In the genomic region with DNA sequence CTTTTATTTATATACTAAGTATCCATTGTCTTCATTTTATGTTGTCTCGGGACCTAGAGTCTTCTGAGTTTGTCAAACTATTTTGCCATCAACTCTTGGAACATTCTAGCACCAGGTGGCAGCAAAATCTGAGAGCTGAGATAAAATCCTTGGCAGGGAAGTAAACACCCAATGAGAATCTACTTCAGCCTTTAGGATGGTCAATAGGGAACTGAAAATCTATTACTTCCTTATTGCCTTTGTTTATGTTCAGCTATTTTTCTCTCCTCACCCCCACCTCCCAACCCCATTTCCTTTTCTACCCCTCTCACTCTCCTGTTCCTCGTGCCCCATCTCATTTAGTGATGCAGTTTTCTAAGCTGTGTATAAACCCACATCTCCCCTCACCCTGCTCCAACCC, we compare ENCODE assay signal across 19 mouse cellular contexts. TPM values are rescaled to one million over a fixed set of nuclear protein-coding genes. Genes with fewer than 3 reads are reported as not detected.
DNase-seq lines count a peak whose midpoint lies in the region; ATAC-seq and TF ChIP-seq lines count a peak whose summit lies in the region.
"Had no signal": no experiment of that assay in that cellular context is flagged by ENCODE, and none has a peak within 500 bp of the region (broad histone marks: within the 10 kb centered on the region; RNA-seq: fewer than 3 reads in every experiment).

No protein-coding gene starts in this region.

- no peak overlapping the region for H3K4me3 ChIP-seq in kidney, adult 2 months (ENCODE audit: insufficient read depth, low read depth, low read length)
- H3K4me3 ChIP-seq in midbrain, postnatal 0 days (ENCODE audit: low read depth, low read length): no peak overlapping the region
- no peak overlapping the region for H3K4me3 ChIP-seq in midbrain, embryonic 10.5 days
- H3K4me3 ChIP-seq: forebrain, embryonic 13.5 days; heart, embryonic 12.5 days; hindbrain, embryonic 10.5 days; midbrain, embryonic 15.5 days; neural tube, embryonic 12.5 days had no signal

- no peak overlapping the region for H3K4me2 ChIP-seq in midbrain, postnatal 0 days (ENCODE audit: low read depth, low read length, poor library complexity, severe bottlenecking)
- H3K4me2 ChIP-seq: forebrain, embryonic 13.5 days; heart, embryonic 12.5 days; midbrain, embryonic 15.5 days; neural tube, embryonic 12.5 days had no signal

- no peaks in the 10 kb centered on the region; the same call in 1 of the 2 replicates for H3K27me3 ChIP-seq in kidney, adult 2 months (replicated peaks; ENCODE audit: control insufficient read depth, insufficient read depth, low read length)
- H3K27me3 ChIP-seq in midbrain, postnatal 0 days (ENCODE audit: insufficient read depth, low read length): no peaks in the 10 kb centered on the region
- no peaks in the 10 kb centered on the region for H3K27me3 ChIP-seq in midbrain, embryonic 10.5 days (ENCODE audit: low read depth, poor library complexity, severe bottlenecking)
- H3K27me3 ChIP-seq: forebrain, embryonic 13.5 days; heart, embryonic 12.5 days; midbrain, embryonic 15.5 days; neural tube, embryonic 12.5 days had no signal

- DNase-seq in kidney, adult 2 months: peak; percentile 5
- DNase-seq in kidney, adult 11 months: no peak
- no peak for DNase-seq in midbrain, postnatal 0 days (ENCODE audit: low spot score)
- no peak for DNase-seq in midbrain, embryonic 10.5 days (ENCODE audit: low spot score)
- DNase-seq in cerebellum, adult 9-10 months: no peak
- no peak for DNase-seq in ovary, adult 18-20 months (ENCODE audit: low spot score)
- DNase-seq: adrenal gland, postnatal 14 days; cerebellum, adult 8-10 months; embryo, embryonic 11 days; gastrocnemius, postnatal 10 days; kidney, postnatal 25 days had no signal

- WGBS in kidney, adult 2 months: 70% methylated on average over 2 of the region's 2 CpGs
- 82% methylated on average over 2 of the region's 2 CpGs for WGBS in midbrain, postnatal 0 days
- 86% methylated on average over 2 of the region's 2 CpGs for WGBS in midbrain, embryonic 10.5 days

- H3K9ac ChIP-seq in midbrain, postnatal 0 days (replicated peaks; ENCODE audit: low read length, poor library complexity, severe bottlenecking): no peak overlapping the region
- H3K9ac ChIP-seq: forebrain, embryonic 13.5 days; heart, embryonic 12.5 days; midbrain, embryonic 15.5 days; neural tube, embryonic 12.5 days had no signal

- ATAC-seq in midbrain, postnatal 0 days (ENCODE audit: low FRiP score): no peak
- peak; percentile 91 for ATAC-seq in granulocyte monocyte progenitor cell, adult 5-6 weeks (replicated peaks; ENCODE audit: poor library complexity, severe bottlenecking)
- ATAC-seq: CD4-positive, CD25-positive, alpha-beta regulatory T cell, adult 4 months; forebrain, embryonic 13.5 days; midbrain, embryonic 15.5 days had no signal

- no peaks in the 10 kb centered on the region for H3K36me3 ChIP-seq in kidney, adult 2 months (ENCODE audit: control insufficient read depth, insufficient read depth, low read length)
- H3K36me3 ChIP-seq in midbrain, postnatal 0 days (ENCODE audit: insufficient read depth, low read length): no peaks in the 10 kb centered on the region
- no peaks in the 10 kb centered on the region for H3K36me3 ChIP-seq in midbrain, embryonic 10.5 days
- H3K36me3 ChIP-seq: heart, embryonic 12.5 days; hindbrain, embryonic 10.5 days; midbrain, embryonic 15.5 days; neural tube, embryonic 12.5 days had no signal

- no peak overlapping the region for H3K27ac ChIP-seq in kidney, adult 2 months (ENCODE audit: insufficient read depth, low read depth, low read length)
- H3K27ac ChIP-seq in midbrain, postnatal 0 days (ENCODE audit: low read depth, low read length): no peak overlapping the region
- H3K27ac ChIP-seq in midbrain, embryonic 10.5 days (replicated peaks): no peak overlapping the region
- H3K27ac ChIP-seq: forebrain, embryonic 13.5 days; hindbrain, embryonic 10.5 days; macrophage; midbrain, embryonic 15.5 days; neural tube, embryonic 12.5 days had no signal

- no peaks in the 10 kb centered on the region for H3K4me1 ChIP-seq in kidney, adult 2 months (ENCODE audit: control insufficient read depth, insufficient read depth, low read length)
- no peaks in the 10 kb centered on the region for H3K4me1 ChIP-seq in midbrain, postnatal 0 days (ENCODE audit: insufficient read depth, low read length)
- no peaks in the 10 kb centered on the region for H3K4me1 ChIP-seq in midbrain, embryonic 10.5 days
- H3K4me1 ChIP-seq: forebrain, embryonic 13.5 days; heart, embryonic 12.5 days; hindbrain, embryonic 10.5 days; midbrain, embryonic 15.5 days; neural tube, embryonic 12.5 days had no signal

- no peak for TF ChIP-seq CTCF in kidney, adult 2 months (conservative IDR thresholded peaks at IDR 0.05; ENCODE audit: insufficient read depth, insufficient read length, low read depth, low read length)
- peak; percentile 35; the same call in 1 of the 2 replicates for TF ChIP-seq CTCF in midbrain, postnatal 0 days (IDR thresholded peaks at IDR 0.05)

- H3K9me3 ChIP-seq in midbrain, postnatal 0 days (ENCODE audit: low read length): no peaks in the 10 kb centered on the region
- no peaks in the 10 kb centered on the region for H3K9me3 ChIP-seq in midbrain, embryonic 10.5 days (replicated peaks)
- H3K9me3 ChIP-seq: forebrain, embryonic 13.5 days; heart, embryonic 12.5 days; hindbrain, embryonic 10.5 days; midbrain, embryonic 15.5 days; neural tube, embryonic 12.5 days had no signal

- no peak for TF ChIP-seq POLR2A in kidney, adult 2 months (IDR thresholded peaks at IDR 0.05; ENCODE audit: low read depth, low read length)

RNA-seq across cellular contexts. Expression of gene Stx17, which starts 16.1 kb away (rescaled TPM):
- 6.1 and 6.6 TPM in 2 replicates for polyA plus RNA-seq in kidney, adult 2 months (2012; rRNA removed)
- 24.6 and 33.9 TPM in 2 replicates for total RNA-seq in midbrain, postnatal 0 days (2014; rRNA removed)
- 26.8 and 27.8 TPM in 2 replicates for polyA plus RNA-seq in midbrain, postnatal 0 days (2015; fragmentation: Nextera tagmentation; extraction: Ambion mirVana)
- polyA plus RNA-seq in midbrain, embryonic 10.5 days (2016; fragmentation: Nextera tagmentation; extraction: Ambion mirVana): 21.6 and 27.1 TPM in 2 replicates
- 8.7 and 21.7 TPM in 2 replicates for total RNA-seq in granulocyte monocyte progenitor cell, adult 5-6 weeks (2014; fragmentation: Nextera tagmentation)
- 15.5 and 22.6 TPM in 2 replicates for total RNA-seq in granulocyte monocyte progenitor cell, adult 5-6 weeks (2017)
